ENCODE assay signal across 12 mouse cellular contexts in genomic region chr9:51927680-51928079, GRCm38 (mm10). TPM values are rescaled to one million over a fixed set of nuclear protein-coding genes. Genes with fewer than 3 reads are reported as not detected.
DNase-seq lines count a peak whose midpoint lies in the region; ATAC-seq lines count a peak whose summit lies in the region.
"Had no signal": no experiment of that assay in that cellular context is flagged by ENCODE, and none has a peak within 500 bp of the region (broad histone marks: within the 10 kb centered on the region; RNA-seq: fewer than 3 reads in every experiment).

No protein-coding gene starts in this region.

- ATAC-seq in heart, embryonic 12.5 days (ENCODE audit: insufficient number of reproducible peaks, low FRiP score): no peak
- no peak for ATAC-seq in lung, embryonic 16.5 days (ENCODE audit: low read depth)
- peak; percentile 37; the same call in 1 of the 2 replicates for ATAC-seq in limb, embryonic 15.5 days (ENCODE audit: insufficient number of reproducible peaks, low FRiP score, low TSS enrichment, low read depth)

- no peaks in the 10 kb centered on the region for H3K36me3 ChIP-seq in heart, embryonic 12.5 days
- no peaks in the 10 kb centered on the region for H3K36me3 ChIP-seq in heart, embryonic 10.5 days
- H3K36me3 ChIP-seq in lung, embryonic 16.5 days (ENCODE audit: control insufficient read depth, insufficient read depth, low read length): no peaks in the 10 kb centered on the region
- H3K36me3 ChIP-seq in limb, embryonic 15.5 days: no peaks in the 10 kb centered on the region

- H3K4me3 ChIP-seq in heart, embryonic 12.5 days: no peak overlapping the region
- no peak overlapping the region for H3K4me3 ChIP-seq in heart, embryonic 10.5 days
- no peak overlapping the region for H3K4me3 ChIP-seq in lung, embryonic 16.5 days (ENCODE audit: low read length)
- H3K4me3 ChIP-seq in limb, embryonic 15.5 days: no peak overlapping the region; the same call in 1 of the 2 replicates
- H3K4me3 ChIP-seq: heart, adult 2 months had no signal

- H3K27me3 ChIP-seq in heart, embryonic 12.5 days (replicated peaks): no peaks in the 10 kb centered on the region
- no peaks in the 10 kb centered on the region for H3K27me3 ChIP-seq in heart, embryonic 10.5 days (ENCODE audit: insufficient read depth, poor library complexity, severe bottlenecking)
- H3K27me3 ChIP-seq in lung, embryonic 16.5 days (ENCODE audit: control insufficient read depth, insufficient read depth, low read depth, low read length): no peaks in the 10 kb centered on the region
- H3K27me3 ChIP-seq in limb, embryonic 15.5 days: no peaks in the 10 kb centered on the region

- peak overlapping the region; percentile 42 for H3K4me2 ChIP-seq in heart, embryonic 12.5 days
- no peak overlapping the region for H3K4me2 ChIP-seq in lung, embryonic 16.5 days (ENCODE audit: low read depth, low read length)
- peak overlapping the region; percentile 31 for H3K4me2 ChIP-seq in limb, embryonic 15.5 days

- no peak for DNase-seq in heart, embryonic 10.5 days (ENCODE audit: low spot score)
- DNase-seq in lung, postnatal 14 days: no peak
- DNase-seq in forelimb bud, embryonic 11.5 days (ENCODE audit: low read depth, low spot score): peak; percentile 14
- no peak for DNase-seq in right cerebral cortex, postnatal 10 days (ENCODE audit: low spot score in 2 of 2)
- DNase-seq: cerebellum, adult 9-11 months; heart, adult 2 months; kidney, adult 11 months; thymus, postnatal 36 days had no signal

- H3K4me1 ChIP-seq in heart, embryonic 12.5 days (replicated peaks): peaks cover 12% of the 10 kb centered on the region
- H3K4me1 ChIP-seq in heart, embryonic 10.5 days: peaks cover 17% of the 10 kb centered on the region
- H3K4me1 ChIP-seq in lung, embryonic 16.5 days (replicated peaks; ENCODE audit: control insufficient read depth, insufficient read depth, low read length): peaks cover 18% of the 10 kb centered on the region; the same call in 1 of the 2 replicates
- peaks cover 24% of the 10 kb centered on the region for H3K4me1 ChIP-seq in limb, embryonic 15.5 days

- no peak overlapping the region for H3K27ac ChIP-seq in heart, embryonic 12.5 days (ENCODE audit: poor library complexity, severe bottlenecking)
- no peak overlapping the region for H3K27ac ChIP-seq in heart, embryonic 10.5 days
- H3K27ac ChIP-seq in lung, embryonic 16.5 days (ENCODE audit: low read length): peak overlapping the region; percentile 70
- peak overlapping the region; percentile 86 for H3K27ac ChIP-seq in limb, embryonic 15.5 days
- H3K27ac ChIP-seq: heart, adult 2 months; macrophage had no signal

- 0 out of 2 replicates have a peak overlapping the region, but pooled peaks have one; percentile 1 for H3K9ac ChIP-seq in heart, embryonic 12.5 days
- 0 out of 2 replicates have a peak overlapping the region, but pooled peaks have one; percentile 24 for H3K9ac ChIP-seq in lung, embryonic 16.5 days (ENCODE audit: low read length)
- H3K9ac ChIP-seq in limb, embryonic 15.5 days: no peak overlapping the region

- no peaks in the 10 kb centered on the region for H3K9me3 ChIP-seq in heart, embryonic 12.5 days (replicated peaks)
- no peaks in the 10 kb centered on the region for H3K9me3 ChIP-seq in heart, embryonic 10.5 days
- no peaks in the 10 kb centered on the region for H3K9me3 ChIP-seq in lung, embryonic 16.5 days (ENCODE audit: control insufficient read depth, low read length)
- no peaks in the 10 kb centered on the region for H3K9me3 ChIP-seq in limb, embryonic 15.5 days

- 36% methylated on average over 3 of the region's 3 CpGs for WGBS in heart, embryonic 12.5 days
- WGBS in heart, embryonic 10.5 days: 49% methylated on average over 3 of the region's 3 CpGs
- WGBS in lung, embryonic 16.5 days: 50% methylated on average over 3 of the region's 3 CpGs
- WGBS in limb, embryonic 15.5 days: 21% methylated on average over 3 of the region's 3 CpGs

RNA-seq across cellular contexts. Expression of gene Fdx1, which starts 35.7 kb away (rescaled TPM):
- 96.4 and 100 TPM in 2 replicates for polyA plus RNA-seq in heart, embryonic 12.5 days (2016; fragmentation: Nextera tagmentation; extraction: Ambion mirVana)
- 70.3 and 96.3 TPM in 2 replicates for polyA plus RNA-seq in heart, embryonic 10.5 days (2016; fragmentation: Nextera tagmentation; extraction: Ambion mirVana)
- 115 and 117 TPM in 2 replicates for polyA plus RNA-seq in lung, embryonic 16.5 days (2015; fragmentation: Nextera tagmentation; extraction: Ambion mirVana)
- polyA plus RNA-seq in limb, embryonic 15.5 days (2015; fragmentation: Nextera tagmentation; extraction: Ambion mirVana): 71.8 and 77.8 TPM in 2 replicates

Comparison
In these comparisons a context has a peak if more than half of its experiments do, and no peak if none do; other contexts are left out.
1. H3K27ac ChIP-seq: peak in lung, embryonic 16.5 days (single experiment) and limb, embryonic 15.5 days (single experiment); none in heart, embryonic 12.5 days (single experiment) and heart, embryonic 10.5 days (single experiment).